Mouse (Mus musculus) fat pad, adult 2 months (tissue): ENCODE results near the gene Spin1.
A peak's percentile ranks its signal among the peaks of the same experiment; 100 is the strongest.
"Not testable (repeated sequence)": the region's sequence is repeated elsewhere in the genome, so short reads cannot be mapped to it uniquely, and the experiment has no call there.

Source experiments
- DNase-seq: peaks from one replicate; pipeline ENCODE4 v3.0.0-alpha.2; 2011; ENCODE audit warnings: low read depth, low spot score; ENCODE audit errors: extremely low read depth

Spin1 gene

GRCm38 (mm10) chr13:51100233-51101015, at the start of gene Spin1:
Spin1 (plus strand) TSS chr13:51100880.
- peak; percentile 36 for DNase-seq

- no peak for DNase-seq
These were observed 49.7 kb upstream of the Spin1 start for GRCm38 (mm10) chr13:51051016-51051415.

- no peak for DNase-seq
These were observed 48.3 kb upstream of the Spin1 start for GRCm38 (mm10) chr13:51052408-51052807.

GRCm38 (mm10) chr13:51063024-51063423, 37.7 kb upstream of the Spin1 start:
- DNase-seq: peak; percentile 63

- no peak for DNase-seq
These were observed 37.0 kb upstream of the Spin1 start for GRCm38 (mm10) chr13:51063721-51064120.

GRCm38 (mm10) chr13:51064429-51064828, 36.3 kb upstream of the Spin1 start:
- no peak for DNase-seq

- no peak for DNase-seq
These were observed 29.5 kb upstream of the Spin1 start for GRCm38 (mm10) chr13:51071063-51071680.

- DNase-seq: no peak
These were observed 28.9 kb upstream of the Spin1 start for GRCm38 (mm10) chr13:51071763-51072276.

GRCm38 (mm10) chr13:51072917-51073843, 27.5 kb upstream of the Spin1 start:
- no peak for DNase-seq

- DNase-seq: no peak
These were observed 26.5 kb upstream of the Spin1 start for GRCm38 (mm10) chr13:51074081-51074680.

- not testable (repeated sequence) for DNase-seq
These were observed 24.5 kb upstream of the Spin1 start for GRCm38 (mm10) chr13:51076191-51076590.

GRCm38 (mm10) chr13:51078586-51078985, 22.1 kb upstream of the Spin1 start:
- not testable (repeated sequence) for DNase-seq

GRCm38 (mm10) chr13:51080801-51081200, 19.9 kb upstream of the Spin1 start:
- no peak for DNase-seq

GRCm38 (mm10) chr13:51084241-51084640, 16.4 kb upstream of the Spin1 start:
- no peak for DNase-seq

GRCm38 (mm10) chr13:51085941-51086340, 14.7 kb upstream of the Spin1 start:
- no peak for DNase-seq

- DNase-seq: no peak
These were observed 13.4 kb upstream of the Spin1 start for GRCm38 (mm10) chr13:51087253-51087652.

- no peak for DNase-seq
These were observed 12.5 kb upstream of the Spin1 start for GRCm38 (mm10) chr13:51088207-51088606.

GRCm38 (mm10) chr13:51089058-51089457, 11.6 kb upstream of the Spin1 start:
- peak; percentile 74 for DNase-seq

- no peak for DNase-seq
These were observed 10.5 kb upstream of the Spin1 start for GRCm38 (mm10) chr13:51090105-51090661.

GRCm38 (mm10) chr13:51093430-51093829, 7.2 kb upstream of the Spin1 start:
- no peak for DNase-seq
